8 mouse cellular contexts compared by ENCODE assay signal in genomic region chr2:93822045-93822749, GRCm38 (mm10). TPM values are rescaled to one million over a fixed set of nuclear protein-coding genes. Genes with fewer than 3 reads are reported as not detected.
DNase-seq lines count a peak whose midpoint lies in the region; ATAC-seq and TF ChIP-seq lines count a peak whose summit lies in the region.

Gene Ext2, minus strand, starts transcription at chr2:93822568.

- ATAC-seq in forebrain, embryonic 15.5 days (replicated peaks), result peak; percentile 94
- ATAC-seq in neutrophil, adult 5-6 weeks (ENCODE audit: extremely low read depth, insufficient number of reproducible peaks, low FRiP score, poor library complexity, severe bottlenecking), result peak; percentile 72

- no peak within 1 kb of the TSS; the same call in 1 of the 2 replicates for H3K27ac ChIP-seq in forebrain, embryonic 15.5 days (replicated peaks)

- TF ChIP-seq POLR2A in lung, adult 2 months (IDR thresholded peaks at IDR 0.05; ENCODE audit: borderline replicate concordance, extremely low read depth, low read depth, low read length), result peak; percentile 51; the same call in 1 of the 2 replicates

- TF ChIP-seq CTCF in lung, adult 2 months (IDR thresholded peaks at IDR 0.05; ENCODE audit: insufficient read depth, low read length), result peak; percentile 87

- H3K9me3 ChIP-seq in forebrain, embryonic 15.5 days, result no peaks in the 10 kb centered on the region

- 3% methylated on average over 66 of the region's 66 CpGs for WGBS in forebrain, embryonic 15.5 days
- 1% methylated on average over 60 of the region's 66 CpGs for WGBS in lung, adult 2 months

- intact Hi-C loops in heart, postnatal 25 days (cut with DNase I), result no loop called here

- peak within 1 kb of the TSS; percentile 74 for H3K4me2 ChIP-seq in forebrain, embryonic 15.5 days (replicated peaks)

- H3K36me3 ChIP-seq in forebrain, embryonic 15.5 days, result no peaks in the 10 kb centered on the region

- H3K9ac ChIP-seq in forebrain, embryonic 15.5 days (replicated peaks), result peak within 1 kb of the TSS; percentile 95

- peaks cover 15% of the 10 kb centered on the region for H3K4me1 ChIP-seq in forebrain, embryonic 15.5 days
- H3K4me1 ChIP-seq in lung, adult 2 months (ENCODE audit: control insufficient read depth, insufficient read depth, low read length), result peaks cover 5% of the 10 kb centered on the region; the same call in 1 of the 2 replicates

- DNase-seq in ES-CJ7 (ENCODE audit: low read depth, low spot score), result peak; percentile 86
- peak; percentile 94 for DNase-seq in cerebellum, adult 11 months
- peak; percentile 76 for DNase-seq in heart, postnatal 25 days (ENCODE audit: low spot score)
- DNase-seq in layer of hippocampus, adult 18-20 months (ENCODE audit: low spot score in 2 of 2), result peak; percentile 84 to 93
- peak; percentile 93 for DNase-seq in lung, adult 2 months
- DNase-seq in thymus, adult 18-20 months, result peak; percentile 74 to 77

- H3K4me3 ChIP-seq in forebrain, embryonic 15.5 days, result peak within 1 kb of the TSS; percentile 94
- peak within 1 kb of the TSS; percentile 83 for H3K4me3 ChIP-seq in lung, adult 2 months (replicated peaks; ENCODE audit: extremely low read depth, low read depth, low read length)

- H3K27me3 ChIP-seq in forebrain, embryonic 15.5 days, result no peaks in the 10 kb centered on the region

RNA-seq across cellular contexts. Expression of gene Ext2, which starts in this region (rescaled TPM):
- polyA plus RNA-seq in forebrain, embryonic 15.5 days (2015; fragmentation: Nextera tagmentation; extraction: Ambion mirVana), result 64.2 and 64.8 TPM in 2 replicates
- 10 to 100 TPM; 41.7 to 44.4 TPM for total RNA-seq in heart, postnatal 25 days (2021)
- total RNA-seq in layer of hippocampus, adult 18-20 months (2021), result 10 to 100 TPM; 46.4 to 46.8 TPM
- 58.3 and 59.5 TPM in 2 replicates for polyA plus RNA-seq in lung, adult 2 months (2012; rRNA removed)
- total RNA-seq in neutrophil, adult 5-6 weeks (2017), result 18.5 and 24.2 TPM in 2 replicates
